Mouse (Mus musculus) naive thymus-derived CD4-positive, alpha-beta T cell, adult 2 months (primary cell): ENCODE data around the gene Zfp14.

Experiments used
- DNase-seq: peaks from one replicate; pipeline ENCODE4 v3.0.0-alpha.2; 2011; ENCODE audit warnings: low read depth

Zfp14 gene

GRCm38 (mm10) chr7:30028572-30028971 lies 22.6 kb downstream of the Zfp14 start:
- DNase-seq = no peak

- no peak for DNase-seq
These were observed 23.8 kb downstream of the Zfp14 start for GRCm38 (mm10) chr7:30027331-30027730.

- DNase-seq = peak; percentile 20
These were observed 25.8 kb downstream of the Zfp14 start for GRCm38 (mm10) chr7:30025358-30025757.

GRCm38 (mm10) chr7:30023800-30024199 lies 27.4 kb downstream of the Zfp14 start:
- no peak for DNase-seq

- no peak for DNase-seq
These were observed 27.9 kb downstream of the Zfp14 start for GRCm38 (mm10) chr7:30023324-30023723.

- no peak for DNase-seq
These were observed 31.6 kb downstream of the Zfp14 start for GRCm38 (mm10) chr7:30019543-30019942.

GRCm38 (mm10) chr7:30017226-30017625 lies 34.0 kb downstream of the Zfp14 start:
- DNase-seq = no peak

GRCm38 (mm10) chr7:30012956-30013363 lies 38.2 kb downstream of the Zfp14 start:
- peak; percentile 72 for DNase-seq

GRCm38 (mm10) chr7:30010551-30011195 lies 40.5 kb downstream of the Zfp14 start:
- no peak for DNase-seq

GRCm38 (mm10) chr7:30009321-30010085 lies 41.7 kb downstream of the Zfp14 start:
- DNase-seq = no peak

- DNase-seq = no peak
These were observed 43.0 kb downstream of the Zfp14 start for GRCm38 (mm10) chr7:30008020-30008690.

- no peak for DNase-seq
These were observed 43.6 kb downstream of the Zfp14 start for GRCm38 (mm10) chr7:30007601-30008000.

- DNase-seq = no peak
These were observed 50.6 kb downstream of the Zfp14 start for GRCm38 (mm10) chr7:30000601-30001000.

- no peak for DNase-seq
These were observed 56.0 kb downstream of the Zfp14 start for GRCm38 (mm10) chr7:29995134-29995533.

- DNase-seq = no peak
These were observed 57.8 kb downstream of the Zfp14 start for GRCm38 (mm10) chr7:29993340-29993739.

- no peak for DNase-seq
These were observed 58.5 kb downstream of the Zfp14 start for GRCm38 (mm10) chr7:29992698-29993097.

- no peak for DNase-seq
These were observed 62.1 kb downstream of the Zfp14 start for GRCm38 (mm10) chr7:29989031-29989430.

- DNase-seq = no peak
These were observed 63.6 kb downstream of the Zfp14 start for GRCm38 (mm10) chr7:29987551-29987950.
